Comparison of ENCODE assay signal across 11 mouse cellular contexts in genomic region chr5:82024126-82024525, GRCm38 (mm10).
"Had no signal": no experiment of that assay in that cellular context is flagged by ENCODE, and none has a peak within 500 bp of the region (broad histone marks: within the 10 kb centered on the region; RNA-seq: fewer than 3 reads in every experiment).

No protein-coding gene starts in this region.

- H3K4me3 ChIP-seq: intestine, embryonic 15.5 days; layer of hippocampus, adult 2 months; limb, embryonic 12.5 days; liver, embryonic 13.5 days; lung, embryonic 15.5 days; neural tube, embryonic 13.5 days had no signal

- DNase-seq: liver; liver, embryonic 13.5 days; liver, postnatal 0 days; midbrain, embryonic 14.5 days; right cerebral cortex, postnatal 25 days; thymus, postnatal 36 days had no signal

- H3K4me1 ChIP-seq: intestine, embryonic 15.5 days; limb, embryonic 12.5 days; liver, embryonic 13.5 days; lung, embryonic 15.5 days had no signal

- H3K9ac ChIP-seq: intestine, embryonic 15.5 days; limb, embryonic 12.5 days; liver, embryonic 13.5 days; liver, postnatal 0 days; lung, embryonic 15.5 days; neural tube, embryonic 13.5 days had no signal

- ATAC-seq: intestine, embryonic 15.5 days; liver, postnatal 0 days had no signal

- H3K4me2 ChIP-seq: intestine, embryonic 15.5 days; limb, embryonic 12.5 days; liver, embryonic 13.5 days; lung, embryonic 15.5 days; neural tube, embryonic 13.5 days had no signal

- H3K9me3 ChIP-seq: intestine, embryonic 15.5 days; limb, embryonic 12.5 days; liver, embryonic 13.5 days; lung, embryonic 15.5 days; neural tube, embryonic 13.5 days had no signal

- H3K36me3 ChIP-seq: intestine, embryonic 15.5 days; limb, embryonic 12.5 days; liver, embryonic 13.5 days; lung, embryonic 15.5 days; neural tube, embryonic 13.5 days had no signal

- H3K27me3 ChIP-seq: intestine, embryonic 15.5 days; limb, embryonic 12.5 days; liver, embryonic 13.5 days; lung, embryonic 15.5 days; neural tube, embryonic 13.5 days had no signal

- H3K27ac ChIP-seq: intestine, embryonic 15.5 days; layer of hippocampus, adult 2 months; limb, embryonic 12.5 days; liver, embryonic 13.5 days; lung, embryonic 15.5 days; neural tube, embryonic 13.5 days had no signal
